Mouse (Mus musculus): ENCODE measurements around the gene Hoxd13. TPM values are rescaled to one million over a fixed set of nuclear protein-coding genes. Genes with fewer than 3 reads are reported as not detected.

Gene Hoxd13
- total and polyA plus RNA-seq, 2 experiments from 2014 or later, result not detected

GRCm38 (mm10) chr2:74659507-74660005, 8.6 kb upstream of the Hoxd13 start, which contains the start of gene Evx2:
Evx2 (minus strand) TSS chr2:74659557.
- Histone ChIP-seq H3K4me1 (ENCODE audit: insufficient read depth, low read length) (no peaks in the 10 kb centered on the region), H3K27ac (ENCODE audit: low read depth, low read length) (no peak within 1 kb of the TSS), H3K9me3 (ENCODE audit: low read length) (no peaks in the 10 kb centered on the region), H3K4me3 (ENCODE audit: low read depth, low read length) (peak within 1 kb of the TSS; percentile 18), H3K36me3 (ENCODE audit: insufficient read depth, low read length) (no peaks in the 10 kb centered on the region), H3K9ac (replicated peaks; ENCODE audit: low read length, poor library complexity, severe bottlenecking) (no peak within 1 kb of the TSS), H3K27me3 (ENCODE audit: insufficient read depth, low read length) (peaks cover 70% of the 10 kb centered on the region), H3K4me2 (ENCODE audit: low read depth, low read length, poor library complexity, severe bottlenecking) (no peak within 1 kb of the TSS)
- TF ChIP-seq CTCF (IDR thresholded peaks at IDR 0.05), result no peak
- 2% methylated on average over 28 of the region's 28 CpGs for WGBS
- no peak for ATAC-seq (ENCODE audit: low FRiP score)
- no peak for DNase-seq (ENCODE audit: low spot score)

- H3K4me1 ChIP-seq (ENCODE audit: insufficient read depth, low read length), result no peaks in the 10 kb centered on the region
- H3K9ac ChIP-seq (replicated peaks; ENCODE audit: low read length, poor library complexity, severe bottlenecking), result no peak overlapping the region
- no peaks in the 10 kb centered on the region for H3K9me3 ChIP-seq (ENCODE audit: low read length)
- no peak for DNase-seq (ENCODE audit: low spot score)
- H3K4me2 ChIP-seq (ENCODE audit: low read depth, low read length, poor library complexity, severe bottlenecking), result no peak overlapping the region
- no peaks in the 10 kb centered on the region for H3K36me3 ChIP-seq (ENCODE audit: insufficient read depth, low read length)
- WGBS, result 3% methylated on average over 30 of the region's 30 CpGs
- ATAC-seq (ENCODE audit: low FRiP score), result no peak
- no peak overlapping the region; the same call in 1 of the 2 replicates for H3K4me3 ChIP-seq (ENCODE audit: low read depth, low read length)
- H3K27me3 ChIP-seq (ENCODE audit: insufficient read depth, low read length), result peaks cover 72% of the 10 kb centered on the region
- no peak overlapping the region for H3K27ac ChIP-seq (ENCODE audit: low read depth, low read length)
- TF ChIP-seq CTCF (IDR thresholded peaks at IDR 0.05), result no peak
These were observed 7.4 kb upstream of the Hoxd13 start for GRCm38 (mm10) chr2:74660421-74661375.

- Histone ChIP-seq H3K27me3 (ENCODE audit: insufficient read depth, low read length) (peaks cover 72% of the 10 kb centered on the region), H3K36me3 (ENCODE audit: insufficient read depth, low read length) (no peaks in the 10 kb centered on the region), H3K27ac (ENCODE audit: low read depth, low read length) (no peak overlapping the region), H3K4me2 (ENCODE audit: low read depth, low read length, poor library complexity, severe bottlenecking) (peak overlapping the region; percentile 36), H3K4me3 (ENCODE audit: low read depth, low read length) (peak overlapping the region; percentile 21; the same call in 1 of the 2 replicates), H3K9ac (replicated peaks; ENCODE audit: low read length, poor library complexity, severe bottlenecking) (no peak overlapping the region), H3K9me3 (ENCODE audit: low read length) (no peaks in the 10 kb centered on the region), H3K4me1 (ENCODE audit: insufficient read depth, low read length) (no peaks in the 10 kb centered on the region)
- peak; percentile 73 for TF ChIP-seq CTCF (IDR thresholded peaks at IDR 0.05)
- ATAC-seq (ENCODE audit: low FRiP score) (peak; percentile 62; the same call in 1 of the 2 replicates), DNase-seq (ENCODE audit: low spot score) (peak; percentile 83)
- 0% methylated on average over 14 of the region's 14 CpGs for WGBS
These were observed 6.4 kb upstream of the Hoxd13 start for GRCm38 (mm10) chr2:74661685-74662084.

GRCm38 (mm10) chr2:74663291-74663925, 4.7 kb upstream of the Hoxd13 start:
- peaks cover 85% of the 10 kb centered on the region for H3K27me3 ChIP-seq (ENCODE audit: insufficient read depth, low read length)
- H3K4me2 ChIP-seq (ENCODE audit: low read depth, low read length, poor library complexity, severe bottlenecking), result no peak overlapping the region
- peak; percentile 77 for DNase-seq (ENCODE audit: low spot score)
- H3K9ac ChIP-seq (replicated peaks; ENCODE audit: low read length, poor library complexity, severe bottlenecking), result no peak overlapping the region
- 6% methylated on average over 18 of the region's 18 CpGs for WGBS
- H3K36me3 ChIP-seq (ENCODE audit: insufficient read depth, low read length), result no peaks in the 10 kb centered on the region
- no peak overlapping the region for H3K27ac ChIP-seq (ENCODE audit: low read depth, low read length)
- no peak overlapping the region for H3K4me3 ChIP-seq (ENCODE audit: low read depth, low read length)
- no peaks in the 10 kb centered on the region for H3K9me3 ChIP-seq (ENCODE audit: low read length)
- peaks cover under 1% of the 10 kb centered on the region; the same call in 1 of the 2 replicates for H3K4me1 ChIP-seq (ENCODE audit: insufficient read depth, low read length)
- ATAC-seq (ENCODE audit: low FRiP score), result no peak
- TF ChIP-seq CTCF (IDR thresholded peaks at IDR 0.05), result peak; percentile 84

- ATAC-seq (ENCODE audit: low FRiP score), result no peak
- H3K9ac ChIP-seq (replicated peaks; ENCODE audit: low read length, poor library complexity, severe bottlenecking), result no peak overlapping the region
- no peak overlapping the region for H3K27ac ChIP-seq (ENCODE audit: low read depth, low read length)
- WGBS, result 4% methylated on average over 7 of the region's 7 CpGs
- H3K9me3 ChIP-seq (ENCODE audit: low read length), result no peaks in the 10 kb centered on the region
- H3K27me3 ChIP-seq (ENCODE audit: insufficient read depth, low read length), result peaks cover 89% of the 10 kb centered on the region
- H3K4me2 ChIP-seq (ENCODE audit: low read depth, low read length, poor library complexity, severe bottlenecking), result no peak overlapping the region
- H3K36me3 ChIP-seq (ENCODE audit: insufficient read depth, low read length), result no peaks in the 10 kb centered on the region
- DNase-seq (ENCODE audit: low spot score), result no peak
- no peak for TF ChIP-seq CTCF (IDR thresholded peaks at IDR 0.05)
- peaks cover 3% of the 10 kb centered on the region; the same call in 1 of the 2 replicates for H3K4me1 ChIP-seq (ENCODE audit: insufficient read depth, low read length)
- H3K4me3 ChIP-seq (ENCODE audit: low read depth, low read length), result no peak overlapping the region
These were observed 1.7 kb upstream of the Hoxd13 start for GRCm38 (mm10) chr2:74666411-74666810.
